Mouse (Mus musculus) intestine, embryonic 14.5 days (tissue): ENCODE results near the gene Vmn1r85. TPM values are rescaled to one million over a fixed set of nuclear protein-coding genes. Genes with fewer than 3 reads are reported as not detected.

Source experiments
- ATAC-seq: fragments of 200-750 bp; cut with Nextera tagmentation; replicated peaks from 2 replicates; pipeline ENCODE4 v1.8.0; 2017; ENCODE audit warnings: low read depth, moderate number of reproducible peaks, moderate TSS enrichment, moderate library complexity; ENCODE audit not compliant: low FRiP score, low TSS enrichment
- DNase-seq: peaks from one replicate; pipeline ENCODE4 v3.0.0-alpha.2; 2018; ENCODE audit warnings: low spot score
- H3K27ac ChIP-seq: fragments of 300-500 bp; sonication (generic); 2 replicates; pipeline ENCODE4 v1.5.1; 2014; ENCODE audit warnings: low read depth, mild to moderate bottlenecking, control low read depth
- H3K27me3 ChIP-seq: fragments of 300-500 bp; sonication (generic); replicated peaks from 2 replicates; pipeline ENCODE4 v1.6.1; 2014; ENCODE audit warnings: low read length, control low read depth; ENCODE audit not compliant: control insufficient read depth, insufficient read depth
- H3K36me3 ChIP-seq: fragments of 300-500 bp; sonication (generic); 2 replicates; pipeline ENCODE4 v1.6.1; 2014; ENCODE audit warnings: low read length, control low read depth; ENCODE audit not compliant: control insufficient read depth, insufficient read depth
- H3K4me1 ChIP-seq: fragments of 300-500 bp; sonication (generic); replicated peaks from 2 replicates; pipeline ENCODE4 v1.6.1; 2014; ENCODE audit warnings: low read length, control low read depth, mixed read lengths; ENCODE audit not compliant: control insufficient read depth, insufficient read depth
- H3K4me2 ChIP-seq: fragments of 300-500 bp; sonication (generic); 2 replicates; pipeline ENCODE4 v1.6.1; 2014; ENCODE audit warnings: low read length
- H3K4me3 ChIP-seq: fragments of 300-500 bp; sonication (generic); 2 replicates; pipeline ENCODE4 v1.5.1; 2014; ENCODE audit warnings: low read depth, low read length, control low read depth, mixed read lengths
- H3K9ac ChIP-seq: fragments of 300-500 bp; sonication (generic); 2 replicates; pipeline ENCODE4 v1.6.1; 2014; ENCODE audit warnings: mild to moderate bottlenecking, low read length
- H3K9me3 ChIP-seq: fragments of 300-500 bp; sonication (generic); 2 replicates; pipeline ENCODE4 v1.6.1; 2016; ENCODE audit warnings: low read length, control low read depth; ENCODE audit not compliant: control insufficient read depth
- WGBS: fragments of 180-500 bp; shearing (Covaris S2); extraction: QIAGEN DNeasy Blood & Tissue Kit; methylation state at CpG from one replicate; pipeline ENCODE4 v1.1.7; 2014; 5-methylcytosine and 5-hydroxymethylcytosine counted together
- polyA plus RNA-seq: library from polyadenylated mRNA; unstranded; fragments of >200 nt; fragmentation: Nextera tagmentation; extraction: Ambion mirVana; gene quantifications from 2 replicates; pipeline ENCODE4 v1.2.1, GENCODE M21; 2014

The Vmn1r85 gene
- polyA plus RNA-seq, 1 experiment from 2014 or later, result not detected

GRCm38 (mm10) chr7:13043120-13043444 is 51.9 kb downstream of the Vmn1r85 start:
- peak overlapping the region; percentile 49 for H3K4me3 ChIP-seq
- H3K9me3 ChIP-seq, result peaks cover 6% of the 10 kb centered on the region; the same call in 1 of the 2 replicates
- peaks cover 15% of the 10 kb centered on the region for H3K4me1 ChIP-seq
- H3K36me3 ChIP-seq, result no peaks in the 10 kb centered on the region
- ATAC-seq (no peak), DNase-seq (peak; percentile 51)
- no peak overlapping the region for H3K27ac ChIP-seq
- H3K27me3 ChIP-seq, result peaks cover 42% of the 10 kb centered on the region
- peak overlapping the region; percentile 92 for H3K4me2 ChIP-seq
- 38% methylated on average over 16 of the region's 16 CpGs for WGBS
- H3K9ac ChIP-seq, result no peak overlapping the region

- H3K9me3 ChIP-seq, result peaks cover 6% of the 10 kb centered on the region; the same call in 1 of the 2 replicates
Observed at GRCm38 (mm10) chr7:13042511-13042910, 52.5 kb downstream of the Vmn1r85 start.

GRCm38 (mm10) chr7:13041256-13041655 is 53.7 kb downstream of the Vmn1r85 start:
- no peak for ATAC-seq
- 71% methylated on average over 1 of the region's 1 CpGs for WGBS
- DNase-seq, result no peak
- no peak overlapping the region for H3K27ac ChIP-seq
- no peak overlapping the region for H3K4me3 ChIP-seq
- H3K4me1 ChIP-seq, result peaks cover 21% of the 10 kb centered on the region
- no peak overlapping the region for H3K4me2 ChIP-seq
- peaks cover 4% of the 10 kb centered on the region for H3K36me3 ChIP-seq
- H3K9ac ChIP-seq, result no peak overlapping the region
- peaks cover 6% of the 10 kb centered on the region; the same call in 1 of the 2 replicates for H3K9me3 ChIP-seq
- peaks cover 42% of the 10 kb centered on the region for H3K27me3 ChIP-seq

More at GRCm38 (mm10) chr7:13042511-13042910, 52.5 kb downstream of the Vmn1r85 start:
- H3K36me3 ChIP-seq, result no peaks in the 10 kb centered on the region
- H3K27me3 ChIP-seq, result peaks cover 42% of the 10 kb centered on the region
- no peak overlapping the region for H3K27ac ChIP-seq
- no peak overlapping the region for H3K4me3 ChIP-seq
- no peak overlapping the region for H3K4me2 ChIP-seq
- peaks cover 15% of the 10 kb centered on the region for H3K4me1 ChIP-seq
- WGBS, result 74% methylated on average over 6 of the region's 6 CpGs
- DNase-seq (peak; percentile 47), ATAC-seq (no peak)
- no peak overlapping the region for H3K9ac ChIP-seq

- Histone ChIP-seq H3K4me2 (peak overlapping the region; percentile 72), H3K36me3 (peaks cover 16% of the 10 kb centered on the region), H3K27ac (peak overlapping the region; percentile 100), H3K4me3 (peak overlapping the region; percentile 61), H3K9ac (peak overlapping the region; percentile 94), H3K4me1 (peaks cover 24% of the 10 kb centered on the region), H3K9me3 (peaks cover 6% of the 10 kb centered on the region; the same call in 1 of the 2 replicates), H3K27me3 (peaks cover 28% of the 10 kb centered on the region)
- ATAC-seq (no peak), DNase-seq (no peak)
- 86% methylated on average over 1 of the region's 1 CpGs for WGBS
Observed at GRCm38 (mm10) chr7:13039181-13039580, 55.8 kb downstream of the Vmn1r85 start.

- H3K27ac ChIP-seq, result peak overlapping the region; percentile 100
- H3K36me3 ChIP-seq, result peaks cover 16% of the 10 kb centered on the region
- ATAC-seq (no peak), DNase-seq (no peak)
- H3K27me3 ChIP-seq, result peaks cover 23% of the 10 kb centered on the region
- WGBS, result 18% methylated on average over 15 of the region's 15 CpGs
- H3K4me3 ChIP-seq, result peak overlapping the region; percentile 61
- peak overlapping the region; percentile 94 for H3K9ac ChIP-seq
- H3K4me1 ChIP-seq, result peaks cover 26% of the 10 kb centered on the region
- H3K4me2 ChIP-seq, result peak overlapping the region; percentile 72
- peaks cover 6% of the 10 kb centered on the region; the same call in 1 of the 2 replicates for H3K9me3 ChIP-seq
Observed at GRCm38 (mm10) chr7:13038621-13039169, 56.3 kb downstream of the Vmn1r85 start.

- peak; percentile 91 for ATAC-seq
- WGBS, result under 1% methylated on average over 58 of the region's 65 CpGs
- Histone ChIP-seq H3K27me3 (peaks cover 17% of the 10 kb centered on the region), H3K4me2 (peak within 1 kb of the TSS; percentile 80), H3K9me3 (peaks cover 2% of the 10 kb centered on the region; the same call in 1 of the 2 replicates), H3K27ac (peak within 1 kb of the TSS; percentile 100), H3K4me3 (peak within 1 kb of the TSS; percentile 61), H3K36me3 (peaks cover 23% of the 10 kb centered on the region), H3K9ac (peak within 1 kb of the TSS; percentile 94), H3K4me1 (peaks cover 29% of the 10 kb centered on the region)
- DNase-seq, result peak; percentile 99
Observed at GRCm38 (mm10) chr7:13037901-13038555, 56.9 kb downstream of the Vmn1r85 start, which contains the start of gene Ube2m. Gene Ube2m (minus strand): TSS chr7:13038275.

- no peak; the same call in 1 of the 2 replicates for ATAC-seq
- H3K4me1 ChIP-seq, result peaks cover 29% of the 10 kb centered on the region
- H3K36me3 ChIP-seq, result peaks cover 30% of the 10 kb centered on the region
Observed at GRCm38 (mm10) chr7:13037366-13037765, 57.6 kb downstream of the Vmn1r85 start.

GRCm38 (mm10) chr7:13036806-13037205 is 58.2 kb downstream of the Vmn1r85 start:
- ATAC-seq, result no peak
- Histone ChIP-seq H3K27ac (0 out of 2 replicates have a peak overlapping the region, but pooled peaks have one; percentile 100), H3K27me3 (peaks cover 5% of the 10 kb centered on the region), H3K9ac (peak overlapping the region; percentile 94), H3K4me1 (peaks cover 29% of the 10 kb centered on the region), H3K4me2 (peak overlapping the region; percentile 80), H3K9me3 (no peaks in the 10 kb centered on the region), H3K4me3 (peak overlapping the region; percentile 61), H3K36me3 (peaks cover 35% of the 10 kb centered on the region)
- 38% methylated on average over 4 of the region's 4 CpGs for WGBS
- no peak for DNase-seq

More at GRCm38 (mm10) chr7:13037366-13037765, 57.6 kb downstream of the Vmn1r85 start:
- Histone ChIP-seq H3K9me3 (no peaks in the 10 kb centered on the region), H3K27me3 (peaks cover 11% of the 10 kb centered on the region), H3K9ac (peak overlapping the region; percentile 94), H3K27ac (peak overlapping the region; percentile 100), H3K4me2 (peak overlapping the region; percentile 80), H3K4me3 (peak overlapping the region; percentile 61)
- WGBS, result under 1% methylated on average over 32 of the region's 33 CpGs
- peak; percentile 83 for DNase-seq
